Mouse (Mus musculus) lung, postnatal 0 days (tissue): ENCODE data around the gene Emc6. TPM values are rescaled to one million over a fixed set of nuclear protein-coding genes. Genes with fewer than 3 reads are reported as not detected.

Experiments used
- ATAC-seq: fragments of 200-750 bp; cut with Nextera tagmentation; 2 replicates; pipeline ENCODE4 v1.8.0; 2017; ENCODE audit warnings: moderate library complexity
- DNase-seq: peaks from one replicate; pipeline ENCODE4 v3.0.0-alpha.2; 2016; ENCODE audit warnings: low spot score
- H3K27ac ChIP-seq: fragments of 300-500 bp; sonication (generic); 2 replicates; pipeline ENCODE4 v1.5.1; 2014; ENCODE audit warnings: antibody characterized with exemption, mild to moderate bottlenecking, low read length, mixed read lengths
- H3K27me3 ChIP-seq: fragments of 300-500 bp; sonication (generic); replicated peaks from 2 replicates; pipeline ENCODE4 v1.6.1; 2014; ENCODE audit warnings: low read length, mixed read lengths; ENCODE audit not compliant: insufficient read depth
- H3K36me3 ChIP-seq: fragments of 300-500 bp; sonication (generic); 2 replicates; pipeline ENCODE4 v1.6.1; 2014; ENCODE audit warnings: low read length, mixed read lengths; ENCODE audit not compliant: insufficient read depth
- H3K4me1 ChIP-seq: fragments of 300-500 bp; sonication (generic); 2 replicates; pipeline ENCODE4 v1.6.1; 2014; ENCODE audit warnings: antibody characterized with exemption, low read depth, low read length, mixed read lengths; ENCODE audit not compliant: insufficient read depth
- H3K4me2 ChIP-seq: fragments of 300-500 bp; sonication (generic); replicated peaks from 2 replicates; pipeline ENCODE4 v1.6.1; 2014; ENCODE audit warnings: low read depth, mild to moderate bottlenecking, low read length, moderate library complexity, mixed read lengths
- H3K4me3 ChIP-seq: fragments of 300-500 bp; sonication (generic); 2 replicates; pipeline ENCODE4 v1.5.1; 2014; ENCODE audit warnings: low read depth, low read length
- H3K9ac ChIP-seq: fragments of 300-500 bp; sonication (generic); replicated peaks from 2 replicates; pipeline ENCODE4 v1.6.1; 2014; ENCODE audit warnings: low read depth, mild to moderate bottlenecking
- H3K9me3 ChIP-seq: fragments of 300-500 bp; sonication (generic); 2 replicates; pipeline ENCODE4 v1.6.1; 2016; ENCODE audit warnings: low read length, mixed read lengths
- CTCF ChIP-seq: IDR thresholded peaks from 2 replicates; pipeline ENCODE4 v1.5.1; 2016; ENCODE audit warnings: antibody characterized with exemption, mild to moderate bottlenecking
- EP300 ChIP-seq: IDR thresholded peaks from 2 replicates; pipeline ENCODE4 v1.6.1; 2016; ENCODE audit warnings: antibody characterized with exemption, mild to moderate bottlenecking, control low read depth
- WGBS: fragments of 180-500 bp; shearing (Covaris S2); extraction: QIAGEN DNeasy Blood & Tissue Kit; methylation state at CpG from one replicate; pipeline ENCODE4 v1.1.7; 2014; 5-methylcytosine and 5-hydroxymethylcytosine counted together
- polyA plus RNA-seq: library from polyadenylated mRNA; unstranded; fragments of >200 nt; fragmentation: Nextera tagmentation; extraction: Ambion mirVana; gene quantifications from 2 replicates; pipeline ENCODE4 v1.2.1, GENCODE M21; 2015

Gene Emc6
- polyA plus RNA-seq, 1 experiment from 2014 or later: 177 TPM

GRCm38 (mm10) chr11:73169231-73169630 is 7.6 kb downstream of the Emc6 start:
- no peak overlapping the region for H3K4me3 ChIP-seq
- 55% methylated on average over 4 of the region's 4 CpGs for WGBS
- peaks cover 8% of the 10 kb centered on the region; the same call in 1 of the 2 replicates for H3K4me1 ChIP-seq
- peak; percentile 60 for DNase-seq
- no peaks in the 10 kb centered on the region for H3K9me3 ChIP-seq
- no peak overlapping the region for H3K4me2 ChIP-seq
- H3K36me3 ChIP-seq: no peaks in the 10 kb centered on the region
- 0 out of 2 replicates have a peak, but pooled peaks have one; percentile 40 for ATAC-seq
- H3K27me3 ChIP-seq: no peaks in the 10 kb centered on the region
- TF ChIP-seq EP300: no peak
- TF ChIP-seq CTCF: peak; percentile 83
- H3K9ac ChIP-seq: no peak overlapping the region
- H3K27ac ChIP-seq: no peak overlapping the region

GRCm38 (mm10) chr11:73168576-73168975 is 8.3 kb downstream of the Emc6 start:
- no peak for ATAC-seq

GRCm38 (mm10) chr11:73168071-73168470 is 8.8 kb downstream of the Emc6 start:
- H3K4me1 ChIP-seq: peaks cover 8% of the 10 kb centered on the region; the same call in 1 of the 2 replicates
- TF ChIP-seq EP300 (no peak), CTCF (no peak)
- ATAC-seq (no peak), DNase-seq (no peak)
- H3K36me3 ChIP-seq: no peaks in the 10 kb centered on the region
- 82% methylated on average over 8 of the region's 8 CpGs for whole genome bisulfite sequencing
- H3K4me3 ChIP-seq: no peak overlapping the region
- no peak overlapping the region for H3K27ac ChIP-seq
- no peak overlapping the region for H3K4me2 ChIP-seq
- no peaks in the 10 kb centered on the region for H3K9me3 ChIP-seq
- H3K27me3 ChIP-seq: no peaks in the 10 kb centered on the region
- no peak overlapping the region for H3K9ac ChIP-seq

More at GRCm38 (mm10) chr11:73168576-73168975, 8.3 kb downstream of the Emc6 start:
- DNase-seq: no peak
- Histone ChIP-seq H3K36me3 (no peaks in the 10 kb centered on the region), H3K9ac (no peak overlapping the region), H3K4me1 (peaks cover 8% of the 10 kb centered on the region; the same call in 1 of the 2 replicates), H3K4me2 (no peak overlapping the region), H3K9me3 (no peaks in the 10 kb centered on the region), H3K27ac (no peak overlapping the region), H3K4me3 (no peak overlapping the region), H3K27me3 (no peaks in the 10 kb centered on the region)
- no peak for TF ChIP-seq EP300
- no peak for TF ChIP-seq CTCF
- 73% methylated on average over 6 of the region's 6 CpGs for whole genome bisulfite sequencing

GRCm38 (mm10) chr11:73162284-73162683 is 14.6 kb downstream of the Emc6 start:
- H3K27ac ChIP-seq: no peak overlapping the region
- H3K4me1 ChIP-seq: no peaks in the 10 kb centered on the region
- H3K4me2 ChIP-seq: no peak overlapping the region
- no peak overlapping the region for H3K9ac ChIP-seq
- H3K27me3 ChIP-seq: no peaks in the 10 kb centered on the region
- no peaks in the 10 kb centered on the region for H3K9me3 ChIP-seq
- DNase-seq: no peak
- no peaks in the 10 kb centered on the region for H3K36me3 ChIP-seq
- TF ChIP-seq EP300 (no peak), CTCF (no peak)
- no peak for ATAC-seq
- 52% methylated on average over 5 of the region's 5 CpGs for WGBS
- H3K4me3 ChIP-seq: no peak overlapping the region

GRCm38 (mm10) chr11:73161616-73162015 is 15.2 kb downstream of the Emc6 start:
- DNase-seq (no peak), ATAC-seq (no peak)
- Histone ChIP-seq H3K9ac (no peak overlapping the region), H3K4me2 (no peak overlapping the region), H3K36me3 (no peaks in the 10 kb centered on the region), H3K27ac (no peak overlapping the region), H3K9me3 (no peaks in the 10 kb centered on the region), H3K4me1 (no peaks in the 10 kb centered on the region), H3K27me3 (no peaks in the 10 kb centered on the region), H3K4me3 (no peak overlapping the region)
- WGBS: 71% methylated on average over 4 of the region's 4 CpGs
- no peak for TF ChIP-seq EP300
- TF ChIP-seq CTCF: no peak

GRCm38 (mm10) chr11:73160811-73161200 is 16.0 kb downstream of the Emc6 start:
- WGBS: 15% methylated on average over 6 of the region's 6 CpGs
- TF ChIP-seq EP300 (no peak), CTCF (peak; percentile 48)
- H3K9ac ChIP-seq: no peak overlapping the region; the same call in 1 of the 2 replicates
- no peaks in the 10 kb centered on the region for H3K9me3 ChIP-seq
- H3K4me3 ChIP-seq: peak overlapping the region; percentile 39
- H3K27ac ChIP-seq: no peak overlapping the region
- peak overlapping the region; percentile 74 for H3K4me2 ChIP-seq
- H3K4me1 ChIP-seq: no peaks in the 10 kb centered on the region
- DNase-seq (peak; percentile 49), ATAC-seq (peak; percentile 82)
- H3K27me3 ChIP-seq: no peaks in the 10 kb centered on the region
- H3K36me3 ChIP-seq: no peaks in the 10 kb centered on the region
